Mouse (Mus musculus) layer of hippocampus, postnatal 25 days (tissue): ENCODE measurements around the gene Gga1. TPM values are rescaled to one million over a fixed set of nuclear protein-coding genes. Genes with fewer than 3 reads are reported as not detected.
"Not testable (repeated sequence)": the region's sequence is repeated elsewhere in the genome, so short reads cannot be mapped to it uniquely, and the experiment has no call there.

ENCODE experiments used
- DNase-seq, 2 experiments: peaks; one replicate each; pipeline ENCODE4 v3.0.0; 2022; ENCODE audit warnings: mixed read lengths in 2 of 2, low spot score in 1 of 2; ENCODE audit errors: extremely low spot score in 1 of 2
- total RNA-seq, 2 experiments: library from RNA; stranded (reverse); gene quantifications; 2 replicates each; pipeline ENCODE4 v1.2.3; 2021

Gene Gga1
- total RNA-seq, 2 experiments from 2014 or later = 57.1 to 59.0 TPM

GRCm38 (mm10) chr15:78873803-78874435 is 3.1 kb upstream of the Gga1 start:
- no peak for DNase-seq

DNA sequence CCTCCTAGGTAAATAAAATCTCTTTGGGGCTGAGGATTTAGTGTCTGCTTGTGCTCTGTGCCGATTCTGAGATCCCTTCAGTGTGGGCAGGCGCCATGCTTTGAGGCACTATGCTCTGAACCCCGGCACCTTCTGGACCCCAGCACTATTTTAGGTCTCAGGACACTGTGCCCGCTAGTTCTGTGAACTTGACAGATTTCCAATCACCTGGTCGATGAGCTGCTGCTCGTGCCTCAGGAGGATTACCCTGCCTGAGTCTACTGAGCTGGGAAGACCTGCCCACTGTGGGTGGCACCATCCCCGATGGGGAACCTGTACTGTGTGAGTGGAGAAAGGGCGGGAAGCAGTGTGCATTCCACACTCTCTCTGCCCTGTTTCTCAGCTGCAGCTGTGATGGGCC is 2.0 kb upstream of the Gga1 start:
- DNase-seq = no peak

- no peak for DNase-seq
Observed at GRCm38 (mm10) chr15:78875537-78875936, 1.5 kb upstream of the Gga1 start.

DNA sequence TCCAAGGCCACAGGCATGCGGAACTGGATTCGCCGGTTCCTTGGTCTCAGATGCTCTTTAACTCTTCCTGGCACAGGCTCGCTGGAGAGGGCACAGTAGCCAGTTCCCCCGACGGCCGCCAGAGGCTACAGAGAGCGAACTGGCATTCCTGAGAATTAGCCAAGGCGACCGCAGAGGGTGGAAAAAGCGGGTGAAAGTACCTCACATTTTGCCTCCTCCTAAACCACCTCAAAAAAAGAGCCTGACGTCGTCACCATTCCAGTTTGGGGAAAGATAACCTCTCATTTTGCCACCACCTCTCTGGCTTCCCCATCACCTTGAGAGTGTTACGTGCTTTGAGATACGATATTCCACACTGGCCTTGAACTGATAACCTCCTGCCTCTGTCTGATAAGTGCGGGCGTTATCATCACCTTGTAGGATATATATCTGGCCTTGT is 713 bp upstream of the Gga1 start:
- peak; percentile 52 to 70 for DNase-seq

DNA sequence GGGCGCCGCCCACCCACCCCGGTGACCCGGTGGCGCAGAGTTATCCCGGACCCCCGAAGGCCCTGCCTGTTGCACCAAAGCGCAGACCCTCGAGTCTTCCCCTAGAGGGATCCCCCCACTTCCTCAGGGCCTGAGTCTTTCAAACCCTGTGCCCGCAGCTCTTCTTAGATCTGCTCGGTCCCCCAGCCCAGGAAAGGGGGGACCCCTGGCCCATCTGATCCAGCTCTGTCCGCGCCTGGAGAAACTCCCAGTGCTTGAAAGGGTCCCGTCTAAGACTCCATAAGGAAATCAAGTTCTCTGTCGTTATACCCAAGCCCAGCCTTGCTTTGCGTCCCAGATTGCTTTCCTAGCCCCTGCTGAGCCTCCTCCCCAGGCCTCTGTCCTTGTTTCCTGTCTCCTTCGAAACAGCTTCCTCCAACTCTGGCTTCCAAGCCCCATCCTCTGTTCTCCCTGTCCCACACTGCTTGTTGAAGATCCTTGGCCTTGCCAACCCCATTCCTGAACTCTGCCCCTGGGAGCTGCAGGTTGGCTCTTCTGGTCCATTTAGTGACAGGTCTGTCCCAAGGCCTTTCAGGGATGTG is 910 bp downstream of the Gga1 start:
- no peak for DNase-seq

DNA sequence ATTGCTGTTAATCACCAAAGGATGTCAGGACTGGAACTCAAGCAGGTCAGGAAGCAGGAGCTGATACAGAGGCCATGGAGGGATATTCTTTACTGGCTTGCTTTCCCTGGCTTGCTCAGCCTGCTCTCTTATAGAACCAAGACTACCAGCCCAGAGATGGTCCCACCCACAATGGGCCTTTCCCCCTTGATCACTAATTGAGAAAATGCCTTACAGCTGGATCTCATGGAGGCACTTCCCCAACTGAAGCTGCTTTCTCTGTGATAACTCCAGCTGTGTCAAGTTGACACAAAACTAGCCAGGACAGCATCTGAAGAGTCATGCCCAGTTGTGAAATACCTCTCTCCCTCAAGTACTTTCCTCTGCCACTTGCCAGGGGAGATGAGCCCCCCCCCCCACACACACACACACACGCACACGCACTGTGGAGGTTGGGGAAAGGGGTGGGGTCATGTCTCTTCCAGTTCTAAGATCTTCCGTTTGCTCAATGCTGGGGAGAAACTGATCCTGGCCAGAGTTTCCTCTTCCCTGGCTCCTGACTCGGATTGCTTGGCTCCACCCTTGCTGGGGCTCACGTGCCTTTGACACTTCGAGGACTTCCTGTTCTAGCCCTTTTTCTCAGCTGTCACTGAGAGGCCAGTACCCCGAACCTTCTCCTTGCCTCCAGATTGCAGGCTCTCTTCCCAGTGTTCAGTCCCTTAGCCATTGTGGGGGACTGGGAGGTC is 2.0 kb downstream of the Gga1 start:
- not testable (repeated sequence) for DNase-seq

DNA sequence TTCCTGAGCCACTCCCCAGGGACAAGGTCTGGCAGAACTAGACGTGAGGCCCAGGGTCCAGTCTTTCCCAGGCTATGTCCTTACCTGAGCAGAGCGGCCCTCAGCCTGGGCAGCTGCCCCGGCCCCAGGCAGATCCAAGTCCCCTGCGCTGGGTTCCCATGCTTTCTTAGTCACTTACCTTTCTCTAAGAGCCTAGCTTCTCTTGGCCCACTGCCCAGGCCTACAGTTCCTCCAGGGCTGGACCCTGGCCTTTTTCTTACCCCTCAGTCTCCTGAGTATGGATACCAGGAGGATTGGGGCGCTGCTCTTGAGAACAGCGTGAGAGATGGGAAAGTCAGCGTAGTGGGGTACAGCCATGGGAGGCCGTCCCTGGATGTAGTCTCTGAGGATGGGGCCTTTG is 3.4 kb downstream of the Gga1 start:
- DNase-seq = no peak

- no peak for DNase-seq
Observed at GRCm38 (mm10) chr15:78881828-78882227, 4.8 kb downstream of the Gga1 start.

GRCm38 (mm10) chr15:78889401-78889853 is 12.4 kb downstream of the Gga1 start:
- no peak for DNase-seq

GRCm38 (mm10) chr15:78892440-78892839 is 15.4 kb downstream of the Gga1 start:
- DNase-seq = no peak

DNA sequence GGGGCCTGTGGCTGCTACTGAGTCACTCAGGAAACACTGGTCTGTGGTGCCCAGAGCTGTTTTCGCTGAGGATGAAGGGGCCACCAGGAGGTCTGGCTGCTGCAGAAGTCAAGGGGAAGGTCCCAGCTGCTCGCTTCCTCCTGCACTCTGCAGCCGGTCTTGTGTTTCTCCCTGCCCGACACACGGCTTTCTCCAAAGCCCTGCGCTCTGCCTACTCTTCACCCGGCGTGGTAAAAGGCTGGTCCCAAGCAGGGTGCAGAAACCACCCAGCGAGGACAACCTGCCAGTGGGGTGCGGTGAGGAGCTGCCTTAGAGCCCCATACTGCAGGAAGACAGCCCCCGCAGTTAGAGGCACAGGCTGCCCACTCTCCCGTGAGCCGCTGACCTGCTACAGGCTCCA is 17.7 kb downstream of the Gga1 start:
- DNase-seq = no peak

DNA sequence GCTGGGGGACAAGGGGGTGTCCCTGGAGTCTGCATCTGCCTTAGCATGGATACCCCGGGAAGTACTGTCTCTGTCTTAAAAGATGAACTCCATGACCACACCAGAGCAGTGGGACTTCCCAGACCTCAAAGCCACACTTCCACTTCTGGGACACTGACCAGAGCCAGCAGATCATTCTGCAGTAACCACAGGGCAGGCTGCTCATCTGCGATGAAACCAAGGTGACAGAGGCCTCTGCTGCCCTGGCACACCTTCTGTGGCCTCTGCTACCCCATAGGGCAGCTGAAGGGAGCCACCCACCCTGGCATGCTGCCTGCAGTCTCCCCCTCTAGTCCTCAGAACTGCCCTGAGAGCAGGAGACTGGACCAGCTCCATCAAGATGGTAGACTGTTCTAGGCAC is 18.8 kb downstream of the Gga1 start:
- DNase-seq = no peak

DNA sequence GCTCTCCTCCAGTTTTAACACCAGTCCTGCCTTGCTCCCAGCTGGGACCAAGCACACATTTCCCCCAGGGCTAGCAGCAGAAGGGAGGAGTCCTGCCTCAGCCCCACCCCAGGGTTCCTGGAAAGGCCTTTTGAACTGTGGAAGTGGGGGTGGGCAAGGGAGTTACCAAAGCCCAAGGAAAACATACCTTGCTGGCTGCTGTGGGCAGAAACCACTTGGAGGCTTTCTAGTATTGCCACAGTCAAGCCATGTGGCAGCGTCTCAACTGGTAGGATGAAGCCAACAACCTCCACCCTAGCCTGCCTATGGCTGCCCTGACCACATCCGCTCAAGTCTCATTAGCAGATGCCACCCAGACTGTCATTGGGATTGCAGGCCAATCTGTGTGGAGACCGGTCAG is 19.2 kb downstream of the Gga1 start:
- DNase-seq = no peak

DNA sequence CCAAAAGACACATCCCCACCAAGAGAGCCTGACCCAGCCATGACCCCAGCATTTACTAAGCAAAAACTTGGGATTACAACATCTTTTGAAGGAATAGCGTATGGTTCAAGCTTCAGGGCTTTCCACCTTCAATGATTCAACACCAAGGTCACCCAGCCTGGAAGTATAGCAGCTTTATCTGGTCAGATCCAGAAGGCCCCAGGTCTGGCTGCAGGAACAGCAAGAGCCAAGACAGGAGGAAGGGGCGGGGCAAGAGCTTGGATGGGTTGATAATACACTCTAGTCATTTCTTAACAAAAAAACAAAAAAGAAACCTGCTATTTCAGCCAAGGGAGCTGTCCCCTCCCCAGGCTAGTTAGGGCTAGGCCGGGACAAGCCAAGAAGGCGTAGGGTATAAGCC is 20.5 kb downstream of the Gga1 start:
- no peak for DNase-seq

- no peak for DNase-seq
Observed at GRCm38 (mm10) chr15:78898507-78899001, 21.6 kb downstream of the Gga1 start.

GRCm38 (mm10) chr15:78899409-78899739 is 22.4 kb downstream of the Gga1 start, which contains the start of gene Gm49510:
Gene Gm49510, plus strand, starts transcription at chr15:78899667.
- DNase-seq = no peak

DNA sequence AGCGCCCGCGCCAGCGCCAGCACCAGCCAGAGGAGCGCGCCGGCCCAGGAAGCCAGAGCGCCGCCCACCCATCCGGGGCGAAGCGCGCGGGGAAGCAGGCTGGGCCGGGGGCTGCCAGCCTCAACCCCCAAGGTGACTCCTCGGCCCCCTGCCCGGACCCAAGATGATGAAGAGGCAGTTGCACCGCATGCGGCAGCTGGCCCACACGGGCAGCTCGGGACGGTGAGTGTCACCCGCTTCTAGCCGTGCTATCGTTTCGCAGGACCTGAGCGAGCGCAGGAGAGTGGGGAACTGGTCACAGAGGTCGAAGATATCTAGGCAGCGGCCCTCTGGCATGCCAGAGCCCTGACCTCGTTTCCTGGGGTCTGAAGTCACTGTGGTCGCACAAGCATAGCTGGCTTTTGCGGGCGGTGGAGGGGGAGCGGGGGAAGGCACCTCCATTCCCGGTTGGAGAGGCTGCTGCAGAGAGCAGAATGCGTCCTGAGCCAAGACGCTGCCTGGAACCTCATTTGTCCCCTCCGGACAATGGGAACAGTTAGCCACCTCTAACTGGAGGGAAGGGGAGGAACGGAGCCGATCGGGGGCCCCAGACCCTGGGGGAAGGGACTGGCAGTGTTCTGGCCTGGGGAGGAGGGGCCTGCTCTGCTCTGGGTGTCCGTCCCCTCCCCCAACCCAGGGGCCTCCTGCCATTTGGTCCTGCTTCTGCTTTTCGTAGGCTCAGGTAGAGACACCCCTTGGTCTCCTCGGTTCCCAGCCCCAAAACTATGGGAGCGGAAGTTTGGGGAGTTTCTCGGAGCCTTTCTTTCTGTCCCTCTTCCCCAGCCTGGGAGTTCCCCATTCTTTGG is 23.0 kb downstream of the Gga1 start, which contains the start of gene Sh3bp1:
Gene Sh3bp1 (plus strand): TSS at position 29 of the 845 bp plus-strand sequence.
- DNase-seq = peak; percentile 41 to 45

DNA sequence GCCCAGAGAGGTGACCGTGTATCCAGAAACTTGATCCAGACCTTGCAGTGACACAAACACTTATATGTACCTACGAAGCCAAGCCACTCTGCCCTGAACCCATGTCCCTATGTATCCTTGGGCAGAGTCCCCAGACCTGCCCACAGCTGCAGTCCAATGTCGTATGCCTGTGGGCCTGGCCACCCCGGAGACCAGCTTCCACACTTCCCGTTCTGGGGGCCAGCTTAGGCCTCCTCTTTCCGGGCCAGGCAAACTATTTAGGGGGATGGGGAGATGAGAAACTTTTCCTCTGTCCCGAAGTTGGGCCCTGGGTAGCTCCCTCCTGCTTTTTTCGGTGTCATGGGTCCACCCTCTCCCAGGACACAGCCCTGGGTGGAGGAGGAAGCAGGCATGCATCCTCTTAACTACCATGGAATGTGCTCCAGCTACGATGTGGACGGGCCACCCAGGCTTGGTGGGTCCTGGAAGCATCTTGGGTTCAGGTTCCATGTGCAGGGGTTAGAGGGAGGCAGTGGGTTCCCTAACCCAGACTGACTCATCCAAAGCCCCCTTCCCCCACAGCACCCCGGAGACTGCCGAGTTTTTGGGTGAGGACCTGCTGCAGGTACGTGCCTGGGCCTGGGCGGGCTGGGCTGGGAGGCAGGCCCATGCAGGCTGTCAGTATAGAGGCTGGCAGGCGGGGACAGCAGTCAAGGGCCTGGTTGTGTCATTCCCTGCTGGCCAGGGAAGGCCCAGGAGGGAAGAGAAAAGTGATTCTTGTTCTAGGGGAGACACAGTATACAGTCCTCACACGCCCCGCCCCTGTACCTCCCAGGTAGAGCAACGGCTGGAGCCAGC is 23.8 kb downstream of the Gga1 start:
- no peak for DNase-seq

GRCm38 (mm10) chr15:78901422-78901789 is 24.4 kb downstream of the Gga1 start:
- DNase-seq = no peak

DNA sequence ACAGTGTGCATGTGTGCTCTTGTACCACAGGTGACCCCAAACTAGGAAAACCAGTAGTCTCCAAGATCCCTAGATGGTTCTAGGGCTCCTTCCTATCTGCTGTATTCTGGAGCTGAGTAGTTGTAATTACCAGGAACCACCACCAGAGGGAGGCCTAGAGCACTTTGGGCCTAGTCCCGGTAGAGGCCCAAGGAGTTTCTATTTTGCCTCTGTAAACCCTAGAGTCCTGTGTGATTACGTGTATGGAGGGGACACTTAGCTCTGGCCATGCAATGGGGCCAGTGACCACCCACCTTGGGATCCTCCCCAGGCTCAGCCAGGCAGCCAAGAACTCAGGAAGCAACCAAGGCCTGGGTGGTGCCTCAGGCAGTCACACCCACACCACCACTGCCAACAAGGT is 26.3 kb downstream of the Gga1 start:
- peak; percentile 77 to 96 for DNase-seq
